Mouse (Mus musculus) kidney, adult 2 months (tissue): ENCODE results near the gene Tbc1d24.

Experiments
- CTCF ChIP-seq: fragments of 200-500 bp; conservative IDR thresholded peaks from 2 replicates; pipeline ENCODE4 v1.5.1; 2011; ENCODE audit warnings: low read depth, mild to moderate bottlenecking, control low read depth, low read length, moderate library complexity, mixed read lengths; ENCODE audit not compliant: insufficient read depth, insufficient read length
- POLR2A ChIP-seq: fragments of 200-500 bp; IDR thresholded peaks from one replicate; pipeline ENCODE4 v1.6.1; 2011; ENCODE audit warnings: low read depth, low read length, control low read depth

- no peak for TF ChIP-seq CTCF
- TF ChIP-seq POLR2A, result no peak
Observed at GRCm38 (mm10) chr17:24250988-24251319, 45.6 kb upstream of the Tbc1d24 start.
